Mouse (Mus musculus) bone marrow, adult 2 months (tissue): ENCODE measurements around the gene Pde9a.

Experiments
- CTCF ChIP-seq: fragments of 200-500 bp; IDR thresholded peaks from 2 replicates; pipeline ENCODE4 v1.5.1; 2011; ENCODE audit warnings: low read length, control low read depth; ENCODE audit not compliant: control insufficient read depth, insufficient read depth
- POLR2A ChIP-seq: fragments of 200-500 bp; IDR thresholded peaks from 2 replicates; pipeline ENCODE4 v1.6.1; 2011; ENCODE audit warnings: low read depth, mild to moderate bottlenecking, control low read depth, low read length, borderline replicate concordance; ENCODE audit not compliant: control insufficient read depth

DNA sequence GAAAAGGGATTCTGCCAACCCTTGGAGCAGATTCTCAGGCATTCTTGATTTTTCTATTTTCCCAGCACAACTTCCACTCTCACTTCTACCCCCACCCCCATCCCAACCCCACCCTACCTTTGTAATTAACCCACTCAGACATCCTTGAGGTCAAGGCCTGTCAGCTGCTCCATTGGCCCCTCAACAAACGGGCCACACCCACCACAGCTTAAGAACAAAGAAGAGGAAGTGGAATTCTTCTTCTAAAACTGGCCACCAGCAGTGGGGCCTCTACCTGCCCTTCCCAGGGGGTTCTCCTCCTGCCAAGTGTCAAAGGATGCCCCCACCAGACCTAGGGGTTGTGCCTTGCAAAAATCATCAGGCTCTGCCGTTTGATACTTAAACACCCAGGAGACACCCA is 37.0 kb downstream of the Pde9a start:
- TF ChIP-seq CTCF = no peak
- TF ChIP-seq POLR2A = no peak
